Mouse (Mus musculus) ES-E14 (cell line): ENCODE data around the gene Scrg1.
"Not testable (repeated sequence)": the region's sequence is repeated elsewhere in the genome, so short reads cannot be mapped to it uniquely, and the experiment has no call there.

Experiments
- CHD2 ChIP-seq: IDR thresholded peaks from 2 replicates; pipeline ENCODE4 v1.6.1; 2014; ENCODE audit warnings: mild to moderate bottlenecking, low read depth, low read length, inconsistent platforms
- MAFK ChIP-seq: IDR thresholded peaks from 2 replicates; pipeline ENCODE4 v1.6.1; 2014; ENCODE audit warnings: mild to moderate bottlenecking, low read depth, low read length, inconsistent platforms; ENCODE audit not compliant: insufficient read depth
- ZC3H11A ChIP-seq: IDR thresholded peaks from 2 replicates; pipeline ENCODE4 v1.6.1; 2012; ENCODE audit warnings: low read depth, mild to moderate bottlenecking, inconsistent platforms, low read length, borderline replicate concordance
- ZNF384 ChIP-seq: IDR thresholded peaks from 2 replicates; pipeline ENCODE4 v1.6.1; 2012; ENCODE audit warnings: low read depth, low read length, inconsistent platforms

- TF ChIP-seq CHD2, MAFK, ZC3H11A: not testable (repeated sequence)
- peak; percentile 36; the same call in 1 of the 2 replicates for TF ChIP-seq ZNF384
These were observed 61.0 kb downstream of the Scrg1 start for GRCm38 (mm10) chr8:57516685-57517084.
